Mouse (Mus musculus): ENCODE measurements around the gene Adamts17. TPM values are rescaled to one million over a fixed set of nuclear protein-coding genes. Genes with fewer than 3 reads are reported as not detected.

The Adamts17 gene
- polyA plus RNA-seq, 1 experiment from 2014 or later, result 1.9 TPM

GRCm38 (mm10) chr7:66936911-66937310 lies 97.4 kb downstream of the Adamts17 start:
- Histone ChIP-seq H3K27ac (no peak overlapping the region), H3K9ac (no peak overlapping the region), H3K4me3 (no peak overlapping the region), H3K4me2 (no peak overlapping the region), H3K36me3 (ENCODE audit: poor library complexity, severe bottlenecking) (no peaks in the 10 kb centered on the region), H3K9me3 (replicated peaks) (no peaks in the 10 kb centered on the region), H3K27me3 (no peaks in the 10 kb centered on the region), H3K4me1 (peaks cover 40% of the 10 kb centered on the region)
- no peak for ATAC-seq
- WGBS, result 81% methylated on average over 2 of the region's 2 CpGs

- Histone ChIP-seq H3K27ac (no peak overlapping the region), H3K36me3 (ENCODE audit: poor library complexity, severe bottlenecking) (no peaks in the 10 kb centered on the region), H3K4me1 (peaks cover 27% of the 10 kb centered on the region), H3K9me3 (replicated peaks) (no peaks in the 10 kb centered on the region), H3K27me3 (no peaks in the 10 kb centered on the region), H3K4me3 (no peak overlapping the region), H3K4me2 (no peak overlapping the region), H3K9ac (no peak overlapping the region)
- WGBS, result 58% methylated on average over 13 of the region's 13 CpGs
- ATAC-seq, result no peak
These were observed 99.7 kb downstream of the Adamts17 start for GRCm38 (mm10) chr7:66938988-66939783.

- Histone ChIP-seq H3K4me1 (peaks cover 15% of the 10 kb centered on the region), H3K4me2 (no peak overlapping the region), H3K27ac (no peak overlapping the region), H3K4me3 (no peak overlapping the region), H3K9ac (no peak overlapping the region), H3K9me3 (replicated peaks) (no peaks in the 10 kb centered on the region), H3K27me3 (no peaks in the 10 kb centered on the region), H3K36me3 (ENCODE audit: poor library complexity, severe bottlenecking) (no peaks in the 10 kb centered on the region)
- ATAC-seq, result no peak
- WGBS, result 75% methylated on average over 4 of the region's 4 CpGs
These were observed 101.2 kb downstream of the Adamts17 start for GRCm38 (mm10) chr7:66940761-66941160.

GRCm38 (mm10) chr7:66949006-66949405 lies 109.5 kb downstream of the Adamts17 start:
- no peak for ATAC-seq
- Histone ChIP-seq H3K9me3 (replicated peaks) (no peaks in the 10 kb centered on the region), H3K4me1 (no peaks in the 10 kb centered on the region), H3K4me2 (no peak overlapping the region), H3K27me3 (no peaks in the 10 kb centered on the region), H3K36me3 (ENCODE audit: poor library complexity, severe bottlenecking) (no peaks in the 10 kb centered on the region), H3K27ac (no peak overlapping the region), H3K9ac (no peak overlapping the region), H3K4me3 (no peak overlapping the region)
- WGBS, result 96% methylated on average over 3 of the region's 3 CpGs

DNA sequence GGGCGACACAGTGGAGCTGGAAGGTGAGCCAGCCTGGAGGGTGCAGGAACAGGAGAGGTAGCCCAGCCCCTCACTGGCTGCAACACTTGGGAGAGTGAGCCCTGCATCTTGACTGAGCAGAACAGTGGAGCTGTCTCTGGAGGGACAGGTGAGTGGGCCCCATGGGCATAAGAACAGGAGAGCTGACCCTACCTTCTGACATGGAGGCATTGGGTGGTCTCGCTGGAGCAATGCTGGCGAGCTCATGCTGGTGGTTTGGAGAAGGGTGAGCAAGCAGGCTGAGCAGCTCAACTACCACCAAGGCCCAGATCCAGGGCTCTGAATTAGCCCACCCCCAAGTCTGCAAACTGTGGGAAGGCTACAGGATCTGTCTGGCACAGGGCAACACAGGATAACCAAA lies 113.4 kb downstream of the Adamts17 start:
- WGBS, result 93% methylated on average over 3 of the region's 3 CpGs
- no peaks in the 10 kb centered on the region for H3K36me3 ChIP-seq (ENCODE audit: poor library complexity, severe bottlenecking)
- no peak overlapping the region for H3K4me2 ChIP-seq
- no peak overlapping the region for H3K9ac ChIP-seq
- no peak overlapping the region for H3K4me3 ChIP-seq
- no peak for ATAC-seq
- no peaks in the 10 kb centered on the region for H3K4me1 ChIP-seq
- no peak overlapping the region for H3K27ac ChIP-seq
- no peaks in the 10 kb centered on the region for H3K9me3 ChIP-seq (replicated peaks)
- H3K27me3 ChIP-seq, result no peaks in the 10 kb centered on the region

DNA sequence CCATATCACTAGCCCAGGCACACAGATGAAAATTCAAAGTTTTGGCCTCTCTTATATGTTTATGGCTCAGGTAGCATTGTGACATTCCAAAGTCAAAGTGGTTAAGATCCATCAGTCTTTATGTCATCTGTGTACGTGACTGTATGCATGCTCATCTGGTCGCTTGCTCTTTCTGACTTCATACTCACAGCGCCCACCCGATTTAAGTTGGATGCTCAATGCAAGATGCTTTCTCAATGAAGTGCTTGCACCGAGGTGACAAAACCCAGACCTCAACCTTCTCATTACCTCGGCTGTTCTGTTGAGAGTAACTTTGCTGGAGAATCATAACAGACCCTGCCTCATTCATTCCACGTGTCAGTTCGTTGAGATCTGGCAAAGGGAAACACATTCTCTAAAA lies 114.5 kb downstream of the Adamts17 start:
- Histone ChIP-seq H3K36me3 (ENCODE audit: poor library complexity, severe bottlenecking) (no peaks in the 10 kb centered on the region), H3K9ac (no peak overlapping the region), H3K27me3 (no peaks in the 10 kb centered on the region), H3K4me2 (no peak overlapping the region), H3K9me3 (replicated peaks) (no peaks in the 10 kb centered on the region), H3K4me3 (no peak overlapping the region), H3K27ac (no peak overlapping the region), H3K4me1 (no peaks in the 10 kb centered on the region)
- ATAC-seq, result no peak
- WGBS, result 74% methylated on average over 8 of the region's 8 CpGs

DNA sequence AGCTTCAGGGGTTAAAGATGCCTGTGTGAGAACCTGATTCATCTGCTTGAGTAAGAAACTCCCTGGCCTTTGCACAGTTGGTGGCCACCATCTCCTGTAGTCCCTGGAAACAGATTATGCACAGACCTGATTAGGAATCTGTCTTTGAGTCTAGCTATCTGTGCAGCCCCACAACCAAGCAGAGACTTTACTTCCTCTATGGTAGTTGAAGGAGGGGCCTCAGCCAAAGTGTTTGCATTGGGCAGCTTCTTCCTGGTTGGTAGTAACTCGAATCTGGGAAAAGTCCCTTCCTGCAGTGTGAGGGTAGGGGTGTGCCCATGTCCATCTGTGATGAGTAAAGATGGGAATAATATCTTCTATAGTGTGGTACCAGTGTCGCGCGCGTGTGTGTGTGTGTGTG lies 115.2 kb downstream of the Adamts17 start:
- H3K4me3 ChIP-seq, result no peak overlapping the region
- no peaks in the 10 kb centered on the region for H3K36me3 ChIP-seq (ENCODE audit: poor library complexity, severe bottlenecking)
- no peaks in the 10 kb centered on the region for H3K4me1 ChIP-seq
- no peak overlapping the region for H3K27ac ChIP-seq
- WGBS, result 88% methylated on average over 5 of the region's 5 CpGs
- no peaks in the 10 kb centered on the region for H3K27me3 ChIP-seq
- no peak overlapping the region for H3K4me2 ChIP-seq
- no peak overlapping the region for H3K9ac ChIP-seq
- no peaks in the 10 kb centered on the region for H3K9me3 ChIP-seq (replicated peaks)
- ATAC-seq, result no peak

DNA sequence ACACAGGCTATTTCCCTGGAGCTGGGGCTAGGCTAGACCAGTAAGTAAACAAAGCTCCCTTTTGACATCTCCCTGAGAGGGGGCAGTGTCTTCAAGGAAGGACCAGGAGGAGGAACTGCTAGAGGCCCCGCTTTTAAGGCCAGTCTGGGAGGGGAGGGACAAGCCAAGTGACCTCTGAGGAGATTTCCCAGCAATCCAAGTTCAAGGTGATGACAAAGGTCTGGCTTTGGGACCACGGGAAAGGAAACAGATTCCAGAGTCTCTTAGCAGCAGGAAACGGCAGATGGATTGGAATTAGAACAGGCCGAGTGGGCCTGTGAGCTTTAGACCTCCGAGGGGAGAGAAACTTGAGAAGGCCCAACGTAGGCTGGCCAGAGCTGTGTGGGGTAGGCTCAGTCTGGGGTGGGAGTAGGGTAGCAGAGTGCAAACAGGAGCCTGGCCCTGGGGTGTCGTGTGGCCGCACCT lies 116.0 kb downstream of the Adamts17 start:
- H3K4me3 ChIP-seq, result no peak overlapping the region
- no peaks in the 10 kb centered on the region for H3K27me3 ChIP-seq
- no peaks in the 10 kb centered on the region for H3K4me1 ChIP-seq
- 54% methylated on average over 8 of the region's 8 CpGs for WGBS
- no peak overlapping the region for H3K27ac ChIP-seq
- no peaks in the 10 kb centered on the region for H3K9me3 ChIP-seq (replicated peaks)
- no peaks in the 10 kb centered on the region for H3K36me3 ChIP-seq (ENCODE audit: poor library complexity, severe bottlenecking)
- H3K9ac ChIP-seq, result no peak overlapping the region
- ATAC-seq, result no peak
- H3K4me2 ChIP-seq, result no peak overlapping the region

GRCm38 (mm10) chr7:66955978-66956377 lies 116.4 kb downstream of the Adamts17 start:
- no peak for ATAC-seq
- 67% methylated on average over 2 of the region's 2 CpGs for WGBS
- Histone ChIP-seq H3K9ac (no peak overlapping the region), H3K4me2 (no peak overlapping the region), H3K27ac (no peak overlapping the region), H3K36me3 (ENCODE audit: poor library complexity, severe bottlenecking) (no peaks in the 10 kb centered on the region), H3K9me3 (replicated peaks) (no peaks in the 10 kb centered on the region), H3K27me3 (no peaks in the 10 kb centered on the region), H3K4me3 (no peak overlapping the region), H3K4me1 (no peaks in the 10 kb centered on the region)

DNA sequence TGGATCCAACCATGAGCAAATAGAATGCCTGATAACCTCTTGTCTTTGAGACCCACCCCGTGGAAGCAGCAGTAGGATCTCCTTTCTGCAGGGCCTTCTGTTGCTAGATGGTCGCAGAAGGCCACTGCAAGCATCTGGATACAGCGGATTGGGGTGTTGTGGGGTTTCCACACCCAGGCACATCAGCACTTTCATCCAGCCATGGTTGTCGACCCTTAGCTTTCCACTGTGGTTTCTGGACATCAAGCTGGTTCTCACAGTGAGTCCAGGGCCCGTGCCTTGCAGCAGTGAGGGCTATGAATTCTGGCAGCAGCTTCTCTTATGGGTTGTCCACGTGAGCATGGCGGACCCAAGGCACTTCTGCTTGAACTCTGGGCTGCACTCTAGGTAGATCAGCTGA lies 118.2 kb downstream of the Adamts17 start:
- H3K4me2 ChIP-seq, result no peak overlapping the region

DNA sequence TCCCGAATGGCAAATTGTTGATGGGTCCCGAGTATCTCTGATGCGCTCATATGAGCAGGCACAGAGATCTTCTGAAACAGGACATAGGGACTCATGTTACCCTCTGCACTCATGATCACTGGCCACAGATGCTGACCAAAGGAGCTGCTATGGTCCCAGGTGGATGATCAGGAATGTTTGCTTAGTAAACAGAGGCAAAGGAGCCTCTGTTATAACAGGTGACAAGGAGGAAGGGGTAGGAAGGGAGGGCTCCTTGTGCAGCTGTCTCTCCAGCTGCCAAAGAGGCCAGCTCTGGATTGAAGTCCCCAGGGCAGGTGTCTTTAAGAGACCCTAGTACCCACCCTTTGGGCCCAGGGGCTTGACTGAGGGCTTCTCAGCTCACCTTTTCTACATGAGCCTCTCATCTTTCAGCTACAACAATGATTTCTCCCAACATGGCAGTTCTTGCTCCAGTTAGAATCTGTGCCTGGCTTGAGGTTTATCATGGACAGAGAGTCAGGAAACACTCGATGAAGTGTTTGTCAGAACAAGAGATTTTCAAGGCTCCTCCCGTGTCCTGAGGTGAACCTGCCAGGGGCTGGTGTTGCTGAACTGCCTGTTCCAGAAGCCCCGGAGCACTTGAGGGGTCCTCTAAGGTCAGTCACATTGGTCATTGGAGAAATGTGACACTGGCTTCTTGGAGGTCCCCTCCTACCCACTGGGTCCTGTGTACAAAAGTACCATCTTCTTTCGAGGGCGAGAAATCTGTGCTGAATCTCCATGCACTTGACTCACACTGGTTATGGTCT lies 120.9 kb downstream of the Adamts17 start:
- Histone ChIP-seq H3K4me3 (no peak overlapping the region), H3K27me3 (no peaks in the 10 kb centered on the region), H3K4me1 (no peaks in the 10 kb centered on the region), H3K4me2 (no peak overlapping the region), H3K9ac (no peak overlapping the region), H3K36me3 (ENCODE audit: poor library complexity, severe bottlenecking) (no peaks in the 10 kb centered on the region), H3K27ac (no peak overlapping the region), H3K9me3 (replicated peaks) (no peaks in the 10 kb centered on the region)
- 90% methylated on average over 8 of the region's 8 CpGs for WGBS
- ATAC-seq, result no peak

More for the DNA sequence above, 118.2 kb downstream of the Adamts17 start:
- WGBS, result 85% methylated on average over 7 of the region's 7 CpGs
- no peak overlapping the region for H3K9ac ChIP-seq
- no peak overlapping the region for H3K4me3 ChIP-seq
- no peaks in the 10 kb centered on the region for H3K9me3 ChIP-seq (replicated peaks)
- no peaks in the 10 kb centered on the region for H3K36me3 ChIP-seq (ENCODE audit: poor library complexity, severe bottlenecking)
- ATAC-seq, result no peak
- no peaks in the 10 kb centered on the region for H3K27me3 ChIP-seq
- no peak overlapping the region for H3K27ac ChIP-seq
- H3K4me1 ChIP-seq, result no peaks in the 10 kb centered on the region

DNA sequence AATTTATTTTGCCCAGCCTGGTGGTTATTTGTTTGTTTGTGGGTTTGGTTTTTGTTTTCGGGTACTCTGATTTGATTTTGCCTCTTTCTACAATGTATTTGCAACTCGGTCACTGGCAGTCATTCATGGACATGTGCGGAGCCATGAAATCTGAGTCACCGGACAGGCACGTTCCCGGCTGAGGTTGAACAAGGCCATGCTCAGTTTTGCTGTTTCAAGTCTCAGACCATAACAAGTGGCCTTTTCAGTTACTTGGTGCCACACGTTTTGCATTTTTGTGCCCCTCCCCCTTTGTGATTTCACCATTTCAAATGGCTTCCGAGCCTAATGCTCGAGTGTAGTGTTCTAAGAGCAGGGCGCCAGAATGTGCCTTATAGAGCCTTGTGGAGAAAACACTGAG lies 123.2 kb downstream of the Adamts17 start:
- Histone ChIP-seq H3K27ac (no peak overlapping the region), H3K4me3 (no peak overlapping the region), H3K9me3 (replicated peaks) (no peaks in the 10 kb centered on the region), H3K4me1 (peaks cover 14% of the 10 kb centered on the region), H3K27me3 (no peaks in the 10 kb centered on the region), H3K9ac (no peak overlapping the region), H3K4me2 (no peak overlapping the region), H3K36me3 (ENCODE audit: poor library complexity, severe bottlenecking) (no peaks in the 10 kb centered on the region)
- no peak for ATAC-seq
- WGBS, result 80% methylated on average over 10 of the region's 10 CpGs
